Mouse (Mus musculus): Measurements from ENCODE around the gene Galntl6. TPM values are rescaled to one million over a fixed set of nuclear protein-coding genes. Genes with fewer than 3 reads are reported as not detected.

Galntl6 gene
- total and polyA plus RNA-seq, 3 experiments, result not detected

- no peaks in the 10 kb centered on the region for H3K9me3 ChIP-seq (replicated peaks; ENCODE audit: low read length)
- no peak overlapping the region for H3K4me2 ChIP-seq (ENCODE audit: insufficient read depth, low read depth, poor library complexity, severe bottlenecking)
- no peaks in the 10 kb centered on the region for H3K79me2 ChIP-seq (replicated peaks; ENCODE audit: control insufficient read depth, extremely low read depth, insufficient read depth, poor library complexity, severe bottlenecking)
- no peaks in the 10 kb centered on the region for H3K36me3 ChIP-seq (replicated peaks in 1 of 2; ENCODE audit: control insufficient read depth in 1 of 2, insufficient read depth in 1 of 2, low read length in 1 of 2)
- H3K9ac ChIP-seq (ENCODE audit: insufficient read depth, low read depth), result no peak overlapping the region
- no peak overlapping the region for H3K4me3 ChIP-seq (replicated peaks in 1 of 3; ENCODE audit: low read depth in 2 of 3, low read length in 2 of 3, poor library complexity in 1 of 3)
- DNase-seq (ENCODE audit: extremely low read depth), result no peak
- TF ChIP-seq SIN3A (IDR thresholded peaks at IDR 0.05; ENCODE audit: low read length) (no peak), MAX (IDR thresholded peaks at IDR 0.05; ENCODE audit: low read length) (no peak), BHLHE40 (IDR thresholded peaks at IDR 0.05; ENCODE audit: low read depth, low read length) (no peak), MAZ (IDR thresholded peaks at IDR 0.05; ENCODE audit: low read depth, low read length) (no peak), JUN (IDR thresholded peaks at IDR 0.05; ENCODE audit: insufficient read depth, low read depth, low read length) (no peak), TCF12 (IDR thresholded peaks at IDR 0.05; ENCODE audit: low read depth, low read length) (no peak), IRF4 (IDR thresholded peaks at IDR 0.05; ENCODE audit: low read depth, low read length) (no peak), NELFE (IDR thresholded peaks at IDR 0.05; ENCODE audit: low read depth, low read length) (no peak), MYC (IDR thresholded peaks at IDR 0.05; ENCODE audit: low read depth, low read length) (no peak)
- H3K27ac ChIP-seq (ENCODE audit: insufficient read depth, low read depth), result no peak overlapping the region
- dilution Hi-C loops (cut with MboI; ENCODE audit: extremely low pct_ligation_motif_present, extremely low pct_unique_long_range_greater_than_20kb, low sequenced_read_pairs), result no loop called here
- no peaks in the 10 kb centered on the region for H3K4me1 ChIP-seq (ENCODE audit: control insufficient read depth in 1 of 2, insufficient read depth in 2 of 2)
- in situ Hi-C loops (cut with MboI; ENCODE audit: low pct_ligation_motif_present, low pct_unique_long_range_greater_than_20kb, low sequenced_read_pairs), result no loop called here
- no peaks in the 10 kb centered on the region for H3K27me3 ChIP-seq (replicated peaks)
These were observed 946.9 kb downstream of the Galntl6 start for GRCm38 (mm10) chr8:57965508-57965907.

GRCm38 (mm10) chr8:57962286-57963110 lies 949.9 kb downstream of the Galntl6 start:
- Histone ChIP-seq H3K27me3 (replicated peaks) (no peaks in the 10 kb centered on the region), H3K4me2 (ENCODE audit: insufficient read depth, low read depth, poor library complexity, severe bottlenecking) (no peak overlapping the region), H3K4me1 (ENCODE audit: control insufficient read depth in 1 of 2, insufficient read depth in 2 of 2) (no peaks in the 10 kb centered on the region), H3K79me2 (replicated peaks; ENCODE audit: control insufficient read depth, extremely low read depth, insufficient read depth, poor library complexity, severe bottlenecking) (no peaks in the 10 kb centered on the region), H3K9ac (ENCODE audit: insufficient read depth, low read depth) (no peak overlapping the region), H3K9me3 (replicated peaks; ENCODE audit: low read length) (no peaks in the 10 kb centered on the region), H3K36me3 (replicated peaks in 1 of 2; ENCODE audit: control insufficient read depth in 1 of 2, insufficient read depth in 1 of 2, low read length in 1 of 2) (no peaks in the 10 kb centered on the region), H3K27ac (ENCODE audit: insufficient read depth, low read depth) (no peak overlapping the region), H3K4me3 (replicated peaks in 1 of 3; ENCODE audit: low read depth in 2 of 3, low read length in 2 of 3, poor library complexity in 1 of 3) (no peak overlapping the region)
- in situ Hi-C loops (cut with MboI; ENCODE audit: low pct_ligation_motif_present, low pct_unique_long_range_greater_than_20kb, low sequenced_read_pairs), result no loop called here
- dilution Hi-C loops (cut with MboI; ENCODE audit: extremely low pct_ligation_motif_present, extremely low pct_unique_long_range_greater_than_20kb, low sequenced_read_pairs), result no loop called here
- no peak for DNase-seq (ENCODE audit: extremely low read depth)
- TF ChIP-seq ZC3H11A (IDR thresholded peaks at IDR 0.05; ENCODE audit: low read depth, low read length) (no peak), MXI1 (IDR thresholded peaks at IDR 0.05; ENCODE audit: low read depth, low read length) (no peak), ELF1 (IDR thresholded peaks at IDR 0.05; ENCODE audit: low read depth, low read length) (no peak), IRF4 (IDR thresholded peaks at IDR 0.05; ENCODE audit: low read depth, low read length) (no peak), RCOR1 (conservative IDR thresholded peaks at IDR 0.05; ENCODE audit: low read depth, low read length) (no peak), TCF12 (IDR thresholded peaks at IDR 0.05; ENCODE audit: low read depth, low read length) (no peak), MAX (IDR thresholded peaks at IDR 0.05; ENCODE audit: low read length) (no peak), CHD1 (IDR thresholded peaks at IDR 0.05; ENCODE audit: low read depth, low read length) (no peak), GABPA (IDR thresholded peaks at IDR 0.05; ENCODE audit: insufficient replicate concordance, low read depth, low read length) (no peak), CHD2 (IDR thresholded peaks at IDR 0.05; ENCODE audit: low read length) (no peak), MEF2A (IDR thresholded peaks at IDR 0.05; ENCODE audit: borderline replicate concordance, low read depth, low read length) (no peak), ETS1 (conservative IDR thresholded peaks at IDR 0.05; ENCODE audit: low read depth, low read length) (no peak)

Data from CH12.LX (cell line).